Mouse (Mus musculus) embryonic facial prominence, embryonic 11.5 days (tissue): ENCODE data around the gene Gnb3. TPM values are rescaled to one million over a fixed set of nuclear protein-coding genes. Genes with fewer than 3 reads are reported as not detected.
A peak's percentile ranks its signal among the peaks of the same experiment; 100 is the strongest.
"Not testable (repeated sequence)": the region's sequence is repeated elsewhere in the genome, so short reads cannot be mapped to it uniquely, and the experiment has no call there.

Experiments
- ATAC-seq: fragments of 200-750 bp; cut with Nextera tagmentation; replicated peaks from 2 replicates; pipeline ENCODE4 v1.8.0; 2017; ENCODE audit warnings: low read depth; ENCODE audit not compliant: insufficient number of reproducible peaks, low FRiP score, low TSS enrichment
- DNase-seq: peaks from one replicate; pipeline ENCODE4 v3.0.0-alpha.2; 2015; ENCODE audit warnings: low spot score
- H3K27ac ChIP-seq: fragments of 300-500 bp; sonication (generic); replicated peaks from 2 replicates; pipeline ENCODE4 v1.5.1; 2014; ENCODE audit warnings: mild to moderate bottlenecking, low read depth, low read length, control low read depth
- H3K27me3 ChIP-seq: fragments of 300-500 bp; sonication (generic); 2 replicates; pipeline ENCODE4 v1.6.1; 2014; ENCODE audit warnings: mild to moderate bottlenecking, low read length, moderate library complexity, mixed read lengths; ENCODE audit not compliant: control insufficient read depth, insufficient read depth
- H3K36me3 ChIP-seq: fragments of 300-500 bp; sonication (generic); replicated peaks from 2 replicates; pipeline ENCODE4 v1.6.1; 2014; ENCODE audit warnings: low read depth, mild to moderate bottlenecking, low read length, moderate library complexity, mixed read lengths; ENCODE audit not compliant: control insufficient read depth, insufficient read depth
- H3K4me1 ChIP-seq: fragments of 300-500 bp; sonication (generic); 2 replicates; pipeline ENCODE4 v1.6.1; 2014; ENCODE audit warnings: low read length, mixed read lengths; ENCODE audit not compliant: control insufficient read depth, insufficient read depth
- H3K4me2 ChIP-seq: fragments of 300-500 bp; sonication (generic); 2 replicates; pipeline ENCODE4 v1.6.1; 2014; ENCODE audit warnings: low read depth, mild to moderate bottlenecking, control low read depth, low read length, moderate library complexity
- H3K4me3 ChIP-seq: fragments of 300-500 bp; sonication (generic); 2 replicates; pipeline ENCODE4 v1.5.1; 2014; ENCODE audit warnings: low read depth, low read length, control low read depth
- H3K9ac ChIP-seq: fragments of 300-500 bp; sonication (generic); replicated peaks from 2 replicates; pipeline ENCODE4 v1.6.1; 2014; ENCODE audit warnings: mild to moderate bottlenecking, control low read depth, low read length
- H3K9me3 ChIP-seq: fragments of 300-500 bp; sonication (generic); replicated peaks from 2 replicates; pipeline ENCODE4 v1.6.1; 2016; ENCODE audit warnings: mild to moderate bottlenecking, low read length, inconsistent platforms, mixed read lengths; ENCODE audit not compliant: control insufficient read depth
- WGBS: fragments of 180-500 bp; shearing (Covaris S2); extraction: QIAGEN DNeasy Blood & Tissue Kit; methylation state at CpG from one replicate; pipeline ENCODE4 v1.1.7; 2014; 5-methylcytosine and 5-hydroxymethylcytosine counted together
- polyA plus RNA-seq: library from polyadenylated mRNA; unstranded; fragments of >200 nt; fragmentation: Nextera tagmentation; extraction: Ambion mirVana; gene quantifications from 2 replicates; pipeline ENCODE4 v1.2.1, GENCODE M21; 2014

Gnb3 gene
- polyA plus RNA-seq, 1 experiment from 2014 or later: 0.27 TPM

DNA sequence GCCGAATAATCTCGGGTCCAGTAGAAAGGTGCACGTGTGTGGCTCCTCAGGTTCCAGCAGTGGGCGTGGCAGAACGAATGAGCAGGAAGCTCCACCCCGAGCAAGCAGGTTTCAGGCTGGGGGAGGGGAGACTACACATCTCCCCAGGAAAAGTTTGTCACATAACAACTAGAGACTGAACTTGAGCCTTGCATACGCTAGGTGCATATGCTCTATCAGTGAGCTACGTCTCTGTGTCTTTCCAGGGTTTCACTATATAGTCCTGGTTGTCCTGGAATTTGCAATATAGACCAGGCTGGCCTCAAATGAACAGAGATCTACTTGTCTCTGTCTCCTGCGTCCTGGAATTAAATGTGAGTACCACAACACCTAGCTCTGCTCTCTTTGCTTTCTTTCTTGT is 37.7 kb downstream of the Gnb3 start:
- H3K4me3 ChIP-seq, H3K27me3 ChIP-seq, H3K4me1 ChIP-seq, H3K4me2 ChIP-seq, H3K27ac ChIP-seq, H3K9ac ChIP-seq, H3K9me3 ChIP-seq, H3K36me3 ChIP-seq: not testable (repeated sequence)
- WGBS: 8% methylated on average over 5 of the region's 9 CpGs
- ATAC-seq (peak; percentile 41; the same call in 1 of the 2 replicates), DNase-seq (peak; percentile 44)

DNA sequence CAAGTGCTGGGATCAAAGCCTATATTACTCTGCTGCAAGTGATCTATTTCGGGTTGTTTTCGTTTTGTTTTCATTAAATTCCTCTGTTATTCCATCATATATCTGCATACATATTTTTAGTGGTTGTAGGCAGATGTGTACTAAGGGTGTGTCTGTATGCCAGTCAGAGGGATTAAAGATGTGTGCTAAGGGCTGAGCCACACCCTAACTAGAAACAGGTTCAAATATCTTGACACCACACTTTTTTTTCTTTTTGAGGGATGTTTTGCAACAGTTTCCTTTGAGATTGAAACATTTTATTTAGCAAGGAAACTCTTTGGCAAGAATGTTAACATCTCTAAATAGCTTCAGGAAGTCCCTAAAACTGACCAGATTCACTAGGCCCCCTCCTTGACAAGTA is 43.9 kb downstream of the Gnb3 start:
- no peaks in the 10 kb centered on the region for H3K27me3 ChIP-seq
- no peak overlapping the region for H3K9ac ChIP-seq
- no peak for ATAC-seq
- WGBS: 78% methylated on average over 2 of the region's 2 CpGs
- no peaks in the 10 kb centered on the region for H3K9me3 ChIP-seq
- H3K36me3 ChIP-seq: no peaks in the 10 kb centered on the region
- H3K4me3 ChIP-seq: no peak overlapping the region
- no peak overlapping the region for H3K4me2 ChIP-seq
- no peaks in the 10 kb centered on the region for H3K4me1 ChIP-seq
- H3K27ac ChIP-seq: no peak overlapping the region
- no peak for DNase-seq

DNA sequence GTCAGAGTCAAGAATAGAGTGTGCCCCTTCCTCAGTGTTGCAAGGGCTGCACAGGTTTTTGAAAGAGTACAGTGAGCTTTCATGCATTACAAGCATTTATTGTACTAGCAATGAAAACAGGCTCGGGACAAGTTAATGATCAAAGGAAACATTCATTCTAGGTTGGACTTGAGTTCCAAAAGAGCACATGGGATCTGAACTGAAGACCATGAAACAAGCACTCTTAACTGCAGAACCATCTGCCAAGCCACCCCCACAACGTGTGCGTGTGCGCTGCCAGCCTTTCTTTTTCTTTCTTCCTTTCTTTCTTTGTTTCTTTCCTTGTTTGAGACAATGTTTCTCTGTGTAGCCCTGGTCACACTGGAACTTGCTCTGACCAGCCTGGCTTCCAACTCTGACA is 44.3 kb downstream of the Gnb3 start:
- H3K27me3 ChIP-seq: no peaks in the 10 kb centered on the region
- H3K36me3 ChIP-seq: no peaks in the 10 kb centered on the region
- H3K4me2 ChIP-seq: no peak overlapping the region
- no peaks in the 10 kb centered on the region for H3K4me1 ChIP-seq
- no peak overlapping the region for H3K9ac ChIP-seq
- 82% methylated on average over 4 of the region's 4 CpGs for WGBS
- no peaks in the 10 kb centered on the region for H3K9me3 ChIP-seq
- no peak overlapping the region for H3K4me3 ChIP-seq
- ATAC-seq (no peak), DNase-seq (no peak)
- no peak overlapping the region for H3K27ac ChIP-seq

DNA sequence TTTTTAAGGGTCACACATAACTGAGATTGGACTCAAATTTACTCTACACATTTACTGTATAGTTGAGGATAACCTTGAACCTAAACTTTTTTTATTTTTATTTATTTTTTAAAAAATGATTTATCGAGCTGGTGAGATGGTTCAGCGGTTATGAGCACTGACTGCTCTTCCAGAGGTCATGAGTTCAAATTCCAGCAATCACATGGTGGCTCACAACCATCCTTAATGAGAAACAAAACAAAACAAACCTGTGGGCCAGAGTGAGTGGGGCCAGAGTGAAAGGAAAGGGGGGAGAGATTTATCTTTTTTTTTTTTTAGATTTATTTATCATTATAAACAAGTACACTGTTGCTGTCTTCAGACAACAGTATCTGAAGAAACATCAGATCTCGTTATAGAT is 48.2 kb downstream of the Gnb3 start:
- WGBS: 81% methylated on average over 3 of the region's 3 CpGs
- no peak for DNase-seq
- Histone ChIP-seq H3K9me3 (no peaks in the 10 kb centered on the region), H3K36me3 (no peaks in the 10 kb centered on the region), H3K4me2 (no peak overlapping the region), H3K4me1 (no peaks in the 10 kb centered on the region), H3K9ac (no peak overlapping the region), H3K27ac (no peak overlapping the region), H3K4me3 (no peak overlapping the region), H3K27me3 (no peaks in the 10 kb centered on the region)
- ATAC-seq: no peak

DNA sequence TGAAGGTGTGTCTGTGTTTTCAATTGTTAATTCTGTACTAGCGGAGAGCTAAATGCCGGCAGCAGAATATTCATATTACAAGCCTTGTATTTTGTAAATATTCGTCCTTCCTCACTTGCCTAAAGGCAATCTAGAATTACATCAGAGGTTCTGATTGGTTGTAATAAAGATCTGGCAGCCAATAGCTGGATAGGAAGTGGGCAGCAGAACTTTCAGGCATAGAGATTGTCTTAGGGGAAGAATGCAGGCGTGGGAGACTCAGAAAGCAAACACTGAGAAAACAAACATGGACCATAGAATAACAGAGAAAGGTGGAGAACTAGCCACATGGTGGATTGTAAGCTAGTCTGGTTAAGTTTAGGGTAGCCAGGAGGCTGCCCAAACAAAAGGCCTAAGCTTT is 50.0 kb downstream of the Gnb3 start:
- no peak overlapping the region for H3K9ac ChIP-seq
- no peaks in the 10 kb centered on the region for H3K4me1 ChIP-seq
- 58% methylated on average over 4 of the region's 4 CpGs for WGBS
- ATAC-seq (no peak), DNase-seq (no peak)
- no peaks in the 10 kb centered on the region for H3K9me3 ChIP-seq
- no peaks in the 10 kb centered on the region for H3K36me3 ChIP-seq
- no peak overlapping the region for H3K4me3 ChIP-seq
- no peak overlapping the region for H3K4me2 ChIP-seq
- no peak overlapping the region for H3K27ac ChIP-seq
- H3K27me3 ChIP-seq: no peaks in the 10 kb centered on the region

DNA sequence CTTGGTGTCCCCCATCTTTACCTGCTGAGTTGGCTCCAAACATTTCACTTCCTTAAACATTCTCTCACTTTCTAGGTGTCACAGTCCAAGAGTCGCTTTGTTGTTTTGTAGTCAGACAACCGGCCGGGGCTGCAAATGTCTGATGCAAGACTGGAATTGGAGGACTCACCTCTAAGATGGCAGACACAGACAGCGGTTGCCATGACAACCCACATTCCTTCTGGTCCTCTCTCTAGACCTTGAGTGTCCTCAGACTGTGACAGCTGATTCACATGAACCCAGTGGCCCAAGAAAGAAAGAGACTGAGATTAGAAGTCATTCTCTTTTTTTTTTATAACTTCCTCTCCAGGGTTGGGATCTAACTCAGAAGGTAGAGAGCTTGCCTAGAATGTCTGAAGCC is 50.6 kb downstream of the Gnb3 start:
- no peak overlapping the region for H3K4me2 ChIP-seq
- no peaks in the 10 kb centered on the region for H3K36me3 ChIP-seq
- no peaks in the 10 kb centered on the region for H3K27me3 ChIP-seq
- WGBS: 84% methylated on average over 4 of the region's 4 CpGs
- H3K9ac ChIP-seq: no peak overlapping the region
- no peak overlapping the region for H3K4me3 ChIP-seq
- DNase-seq (no peak), ATAC-seq (no peak)
- H3K27ac ChIP-seq: no peak overlapping the region
- no peaks in the 10 kb centered on the region for H3K4me1 ChIP-seq
- H3K9me3 ChIP-seq: no peaks in the 10 kb centered on the region

DNA sequence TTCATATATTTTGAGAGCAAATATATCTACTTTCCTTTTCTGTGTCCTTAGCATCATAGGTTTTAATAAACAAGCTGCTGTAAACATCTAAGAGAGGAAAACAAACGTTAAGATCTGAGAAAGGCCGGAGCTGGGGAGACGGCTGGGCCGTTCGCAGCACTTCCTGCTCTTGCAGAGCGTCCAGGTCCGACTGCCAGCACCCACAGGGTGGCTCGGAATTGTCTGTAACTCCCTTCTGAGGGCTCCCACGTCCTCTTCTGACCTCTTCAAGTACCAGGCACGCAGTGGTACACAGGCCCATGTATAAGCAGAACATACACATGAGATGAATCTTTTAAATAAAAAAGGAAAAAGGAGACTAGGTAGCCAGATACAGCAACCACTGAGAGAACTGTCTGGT is 52.4 kb downstream of the Gnb3 start:
- no peak overlapping the region for H3K9ac ChIP-seq
- H3K4me3 ChIP-seq: no peak overlapping the region
- ATAC-seq: no peak
- no peaks in the 10 kb centered on the region for H3K4me1 ChIP-seq
- no peaks in the 10 kb centered on the region for H3K36me3 ChIP-seq
- DNase-seq: no peak
- H3K27ac ChIP-seq: no peak overlapping the region
- WGBS: 77% methylated on average over 10 of the region's 10 CpGs
- no peaks in the 10 kb centered on the region for H3K9me3 ChIP-seq
- H3K4me2 ChIP-seq: no peak overlapping the region
- H3K27me3 ChIP-seq: no peaks in the 10 kb centered on the region

DNA sequence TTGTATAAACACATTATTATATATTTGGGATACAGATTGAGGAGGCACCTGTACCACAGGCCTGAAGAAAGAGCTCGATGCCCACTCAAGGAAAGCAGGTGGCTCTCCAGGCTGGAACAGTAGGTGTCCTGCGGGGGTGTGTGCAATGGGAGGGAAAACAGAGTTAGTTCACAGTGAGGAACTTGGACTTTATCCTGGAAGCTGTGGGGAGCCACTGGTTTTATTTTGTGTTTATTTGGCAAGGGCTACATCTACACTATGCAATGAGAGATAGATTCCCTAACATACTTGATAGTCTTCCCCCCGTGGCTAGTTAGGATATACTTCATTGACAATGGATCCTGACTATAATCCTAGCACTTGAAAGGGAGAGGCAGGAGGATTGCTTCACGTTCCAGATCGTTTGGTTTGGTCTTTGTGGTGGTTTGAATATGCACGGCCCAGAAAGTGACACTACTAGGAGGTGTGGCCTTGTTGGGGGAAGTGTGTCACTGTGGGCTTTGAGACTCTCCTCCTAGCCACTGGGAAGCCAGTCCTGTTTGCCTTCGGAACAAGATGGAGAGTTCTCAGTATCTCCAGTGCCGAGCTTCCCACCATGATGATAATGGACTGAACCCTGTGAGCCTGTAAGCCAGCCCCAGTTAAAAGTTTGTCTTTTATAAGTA is 53.2 kb downstream of the Gnb3 start:
- DNase-seq: no peak
- Histone ChIP-seq H3K9me3 (no peaks in the 10 kb centered on the region), H3K4me2 (no peak overlapping the region), H3K27ac (no peak overlapping the region), H3K9ac (no peak overlapping the region), H3K4me3 (no peak overlapping the region), H3K4me1 (0 out of 2 replicates have a peak, but pooled peaks cover 4% of the 10 kb centered on the region), H3K36me3 (no peaks in the 10 kb centered on the region), H3K27me3 (no peaks in the 10 kb centered on the region)
- 65% methylated on average over 8 of the region's 8 CpGs for WGBS
- ATAC-seq: no peak
